Mouse (Mus musculus) G1E (cell line): Measurements from ENCODE around the gene Pde4d. TPM values are rescaled to one million over a fixed set of nuclear protein-coding genes. Genes with fewer than 3 reads are reported as not detected.

ENCODE experiments used
- ATAC-seq: 2 replicates; pipeline ENCODE4 v1.8.0; 2016; ENCODE audit warnings: mild to moderate bottlenecking; ENCODE audit not compliant: insufficient number of reproducible peaks, poor library complexity, low FRiP score, severe bottlenecking; ENCODE audit errors: extremely low read depth
- DNase-seq: peaks from one replicate; pipeline ENCODE4 v3.0.0; 2012; ENCODE audit warnings: low spot score
- H3K27me3 ChIP-seq: 2 replicates; pipeline ENCODE4 v1.6.1; 2012; ENCODE audit warnings: mild to moderate bottlenecking, low read length, inconsistent platforms; ENCODE audit not compliant: insufficient read depth
- H3K36me3 ChIP-seq: replicated peaks from 2 replicates; pipeline ENCODE3; 2012; ENCODE audit warnings: mild to moderate bottlenecking, inconsistent platforms
- H3K4me1 ChIP-seq: 2 replicates; pipeline ENCODE4 v1.6.1; 2012; ENCODE audit warnings: low read depth, low read length, inconsistent platforms, mixed read lengths; ENCODE audit not compliant: insufficient read depth
- H3K4me3 ChIP-seq: 2 replicates; pipeline ENCODE4 v1.5.1; 2012; ENCODE audit warnings: low read depth, mild to moderate bottlenecking, inconsistent platforms, low read length, moderate library complexity, mixed read lengths
- H3K9me3 ChIP-seq: replicated peaks from 2 replicates; pipeline ENCODE4 v1.6.1; 2012; ENCODE audit warnings: inconsistent platforms
- CTCF ChIP-seq: IDR thresholded peaks from 2 replicates; pipeline ENCODE4 v1.5.1; 2012; ENCODE audit warnings: low read depth, low read length, inconsistent platforms, mixed read lengths
- GATA1 ChIP-seq: IDR thresholded peaks from 2 replicates; pipeline ENCODE4 v1.6.1; 2012; ENCODE audit warnings: borderline replicate concordance, low read length, inconsistent platforms, mixed read lengths
- GATA2 ChIP-seq: IDR thresholded peaks from 2 replicates; pipeline ENCODE4 v1.6.1; 2012; ENCODE audit warnings: low read depth, low read length, inconsistent platforms, borderline replicate concordance
- POLR2AphosphoS5 ChIP-seq: IDR thresholded peaks from 2 replicates; pipeline ENCODE4 v1.6.1; 2012; ENCODE audit warnings: low read depth, low read length, inconsistent platforms; ENCODE audit not compliant: insufficient replicate concordance
- TAL1 ChIP-seq: conservative IDR thresholded peaks from 2 replicates; pipeline ENCODE4 v1.6.1; 2012; ENCODE audit warnings: low read depth, low read length, inconsistent platforms, mixed read lengths
- polyA plus RNA-seq: library from polyadenylated mRNA; stranded (reverse); fragments of >175 nt; gene quantifications from 2 replicates; pipeline ENCODE4 v1.2.3, GENCODE M21; 2012
- total RNA-seq, 2 experiments: library from RNA; stranded (forward) in 1 of 2; stranded (reverse) in 1 of 2; fragments of 200-1000 nt in 1 of 2; fragments of >200 nt in 1 of 2; fragmentation: Nextera tagmentation in 1 of 2; gene quantifications; 2 replicates each; pipeline ENCODE4 v1.2.3; 2014 to 2017

Gene Pde4d
- total and polyA plus RNA-seq, 3 experiments, result 8.2 to 124 (median 22.6) TPM

- H3K27me3 ChIP-seq, result peaks cover 2% of the 10 kb centered on the region; the same call in 1 of the 2 replicates
- no peak for DNase-seq
- TF ChIP-seq GATA1, result no peak
- TF ChIP-seq POLR2AphosphoS5, result no peak
- no peak for TF ChIP-seq CTCF
- TF ChIP-seq GATA2, result no peak
- TF ChIP-seq TAL1, result no peak
- no peak for ATAC-seq
- H3K4me1 ChIP-seq, result no peaks in the 10 kb centered on the region
- no peaks in the 10 kb centered on the region for H3K9me3 ChIP-seq
- H3K4me3 ChIP-seq, result no peak overlapping the region
- H3K36me3 ChIP-seq, result no peaks in the 10 kb centered on the region
Observed at GRCm38 (mm10) chr13:109402936-109403335, 953.2 kb downstream of the Pde4d start.

GRCm38 (mm10) chr13:109406341-109406740, 956.6 kb downstream of the Pde4d start:
- DNase-seq (no peak), ATAC-seq (no peak)
- no peaks in the 10 kb centered on the region for H3K36me3 ChIP-seq
- H3K27me3 ChIP-seq, result peaks cover 2% of the 10 kb centered on the region; the same call in 1 of the 2 replicates
- TF ChIP-seq CTCF (no peak), POLR2AphosphoS5 (no peak)
- no peaks in the 10 kb centered on the region for H3K4me1 ChIP-seq
- H3K4me3 ChIP-seq, result no peak overlapping the region
- H3K9me3 ChIP-seq, result no peaks in the 10 kb centered on the region

GRCm38 (mm10) chr13:109407371-109407770, 957.6 kb downstream of the Pde4d start:
- no peaks in the 10 kb centered on the region for H3K9me3 ChIP-seq
- no peaks in the 10 kb centered on the region for H3K36me3 ChIP-seq
- ATAC-seq (no peak), DNase-seq (no peak)
- no peaks in the 10 kb centered on the region for H3K4me1 ChIP-seq
- TF ChIP-seq POLR2AphosphoS5 (no peak), TAL1 (no peak), CTCF (no peak), GATA2 (no peak), GATA1 (no peak)
- no peak overlapping the region for H3K4me3 ChIP-seq
- H3K27me3 ChIP-seq, result no peaks in the 10 kb centered on the region; the same call in 1 of the 2 replicates

GRCm38 (mm10) chr13:109420426-109420825, 970.7 kb downstream of the Pde4d start:
- DNase-seq (no peak), ATAC-seq (no peak)
- peaks cover 4% of the 10 kb centered on the region; the same call in 1 of the 2 replicates for H3K27me3 ChIP-seq
- H3K9me3 ChIP-seq, result no peaks in the 10 kb centered on the region
- H3K4me3 ChIP-seq, result no peak overlapping the region
- no peaks in the 10 kb centered on the region for H3K4me1 ChIP-seq
- H3K36me3 ChIP-seq, result no peaks in the 10 kb centered on the region
- TF ChIP-seq GATA2 (no peak), POLR2AphosphoS5 (no peak), GATA1 (no peak), CTCF (no peak), TAL1 (no peak)

- Histone ChIP-seq H3K9me3 (no peaks in the 10 kb centered on the region), H3K27me3 (peaks cover 7% of the 10 kb centered on the region), H3K4me3 (no peak overlapping the region), H3K4me1 (no peaks in the 10 kb centered on the region), H3K36me3 (no peaks in the 10 kb centered on the region)
- no peak for TF ChIP-seq TAL1
- no peak for TF ChIP-seq POLR2AphosphoS5
- no peak for TF ChIP-seq GATA1
- no peak for TF ChIP-seq CTCF
- no peak for TF ChIP-seq GATA2
- DNase-seq (no peak), ATAC-seq (no peak)
Observed at GRCm38 (mm10) chr13:109424906-109425305, 975.2 kb downstream of the Pde4d start.

GRCm38 (mm10) chr13:109425548-109425947, 975.8 kb downstream of the Pde4d start:
- Histone ChIP-seq H3K4me3 (no peak overlapping the region), H3K36me3 (no peaks in the 10 kb centered on the region), H3K9me3 (no peaks in the 10 kb centered on the region), H3K4me1 (no peaks in the 10 kb centered on the region), H3K27me3 (peaks cover 7% of the 10 kb centered on the region)
- TF ChIP-seq GATA1 (no peak), CTCF (no peak)
- DNase-seq (no peak), ATAC-seq (no peak)

GRCm38 (mm10) chr13:109426058-109426457, 976.3 kb downstream of the Pde4d start:
- DNase-seq (no peak), ATAC-seq (no peak)
- Histone ChIP-seq H3K4me3 (no peak overlapping the region), H3K9me3 (no peaks in the 10 kb centered on the region), H3K27me3 (peaks cover 7% of the 10 kb centered on the region), H3K4me1 (no peaks in the 10 kb centered on the region), H3K36me3 (no peaks in the 10 kb centered on the region)
- TF ChIP-seq TAL1 (no peak), POLR2AphosphoS5 (no peak), GATA1 (no peak), CTCF (no peak), GATA2 (no peak)
